23 mouse cellular contexts compared by ENCODE assay signal in the genomic region with DNA sequence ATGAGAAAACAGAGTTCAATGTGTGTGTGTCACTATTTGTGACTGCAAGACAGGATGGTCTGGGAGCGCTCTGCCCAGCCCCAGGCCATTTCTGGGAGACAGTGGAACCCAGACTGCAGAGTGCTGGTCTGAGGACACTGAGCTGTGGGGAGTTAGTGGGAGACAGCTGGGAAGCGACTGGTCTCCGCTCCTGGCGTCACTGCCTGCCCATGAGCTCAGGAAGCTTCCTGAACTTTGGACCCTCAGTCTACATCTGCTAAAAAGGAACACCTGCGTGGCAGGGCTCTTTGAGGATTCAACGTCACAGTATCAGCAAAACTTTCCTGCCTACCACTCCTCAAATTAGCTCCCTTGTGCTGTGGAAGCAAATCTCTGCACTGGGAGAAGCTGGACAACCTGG.
"Had no signal": no experiment of that assay in that cellular context is flagged by ENCODE, and none has a peak within 500 bp of the region (broad histone marks: within the 10 kb centered on the region; RNA-seq: fewer than 3 reads in every experiment).

No protein-coding gene starts in this region.

- H3K27me3 ChIP-seq: kidney, embryonic 15.5 days; limb, embryonic 13.5 days; liver, embryonic 12.5 days; liver, embryonic 15.5 days; lung, embryonic 15.5 days; megakaryocyte, embryonic 14.5 days; neural tube, embryonic 12.5 days; neural tube, embryonic 15.5 days had no signal

- H3K4me3 ChIP-seq: kidney, embryonic 15.5 days; limb, embryonic 10.5 days; limb, embryonic 13.5 days; liver, embryonic 12.5 days; liver, embryonic 15.5 days; lung, embryonic 15.5 days; megakaryocyte, embryonic 14.5 days; neural tube, embryonic 12.5 days; neural tube, embryonic 15.5 days had no signal

- H3K9me3 ChIP-seq: kidney, embryonic 15.5 days; limb, embryonic 10.5 days; limb, embryonic 13.5 days; liver, embryonic 12.5 days; liver, embryonic 15.5 days; lung, embryonic 15.5 days; megakaryocyte, embryonic 14.5 days; neural tube, embryonic 12.5 days; neural tube, embryonic 15.5 days had no signal

- ATAC-seq: liver, embryonic 12.5 days had no signal

- H3K9ac ChIP-seq: kidney, embryonic 15.5 days; limb, embryonic 13.5 days; liver, embryonic 12.5 days; liver, embryonic 15.5 days; lung, embryonic 15.5 days; neural tube, embryonic 12.5 days; neural tube, embryonic 15.5 days had no signal

- H3K4me1 ChIP-seq: limb, embryonic 13.5 days; lung, embryonic 15.5 days; neural tube, embryonic 12.5 days; neural tube, embryonic 15.5 days had no signal

- DNase-seq: kidney, adult 11 months; kidney, postnatal 10 days; kidney, postnatal 4 days; liver; lung, adult 18-20 months; lung, postnatal 10 days; lung, postnatal 36 days; midbrain, embryonic 14.5 days; right cerebral cortex, adult 18-20 months; right cerebral cortex, postnatal 14 days; thymus, adult 2 months; thymus, postnatal 14 days; thymus, postnatal 4 days had no signal

- H3K27ac ChIP-seq: kidney, embryonic 15.5 days; limb, embryonic 10.5 days; limb, embryonic 13.5 days; liver, embryonic 12.5 days; liver, embryonic 15.5 days; lung, embryonic 15.5 days; neural tube, embryonic 12.5 days; neural tube, embryonic 15.5 days had no signal

- H3K4me2 ChIP-seq: kidney, embryonic 15.5 days; limb, embryonic 13.5 days; liver, embryonic 12.5 days; liver, embryonic 15.5 days; lung, embryonic 15.5 days; midbrain, embryonic 11.5 days; neural tube, embryonic 12.5 days; neural tube, embryonic 15.5 days had no signal

- H3K36me3 ChIP-seq: kidney, embryonic 15.5 days; limb, embryonic 10.5 days; limb, embryonic 13.5 days; liver, embryonic 12.5 days; liver, embryonic 15.5 days; lung, embryonic 15.5 days; neural tube, embryonic 12.5 days; neural tube, embryonic 15.5 days had no signal
